Mouse (Mus musculus) mouse trophoblast stem cell (cell line): ENCODE data around the gene Thrb.

Experiments
- in situ Hi-C, 2 experiments: fragments of 300-500 bp; cut with MseI, MboI; formaldehyde crosslinking; loops; 2 replicates in 1 of 2; 3 replicates in 1 of 2; pipeline ENCODE4 v1.15.1; 2025

Gene Thrb

GRCm38 (mm10) chr14:17774404-17774803, 114.3 kb downstream of the Thrb start:
- in situ Hi-C loops, result no loop called here

GRCm38 (mm10) chr14:17781921-17782320, 121.9 kb downstream of the Thrb start:
- in situ Hi-C loops, result no loop called here

- in situ Hi-C loops, result no loop called here
These were observed 124.2 kb downstream of the Thrb start for GRCm38 (mm10) chr14:17784207-17784806.

GRCm38 (mm10) chr14:17785370-17785769, 125.3 kb downstream of the Thrb start:
- in situ Hi-C loops, result no loop called here

GRCm38 (mm10) chr14:17786249-17786648, 126.2 kb downstream of the Thrb start:
- in situ Hi-C loops, result no loop called here

GRCm38 (mm10) chr14:17803934-17804602, 144.0 kb downstream of the Thrb start:
- in situ Hi-C loops, result no loop called here

- in situ Hi-C loops, result no loop called here
These were observed 151.0 kb downstream of the Thrb start for GRCm38 (mm10) chr14:17811051-17811450.

GRCm38 (mm10) chr14:17812414-17812813, 152.4 kb downstream of the Thrb start:
- in situ Hi-C loops, result no loop called here

GRCm38 (mm10) chr14:17815103-17815502, 155.0 kb downstream of the Thrb start:
- in situ Hi-C loops, result no loop called here

- in situ Hi-C loops, result no loop called here
These were observed 158.0 kb downstream of the Thrb start for GRCm38 (mm10) chr14:17818086-17818485.

GRCm38 (mm10) chr14:17822754-17823153, 162.7 kb downstream of the Thrb start:
- in situ Hi-C loops, result no loop called here

GRCm38 (mm10) chr14:17827401-17827800, 167.3 kb downstream of the Thrb start:
- in situ Hi-C loops, result no loop called here

GRCm38 (mm10) chr14:17835738-17836137, 175.7 kb downstream of the Thrb start:
- in situ Hi-C loops, result no loop called here

- in situ Hi-C loops, result no loop called here
These were observed 176.7 kb downstream of the Thrb start for GRCm38 (mm10) chr14:17836766-17837165.

GRCm38 (mm10) chr14:17845003-17845697, 185.1 kb downstream of the Thrb start:
- in situ Hi-C loops, result no loop called here

GRCm38 (mm10) chr14:17845871-17846270, 185.8 kb downstream of the Thrb start:
- in situ Hi-C loops, result no loop called here

- in situ Hi-C loops, result no loop called here
These were observed 186.6 kb downstream of the Thrb start for GRCm38 (mm10) chr14:17846700-17847099.

GRCm38 (mm10) chr14:17847211-17847610, 187.2 kb downstream of the Thrb start:
- in situ Hi-C loops, result no loop called here

- in situ Hi-C loops, result no loop called here
These were observed 190.3 kb downstream of the Thrb start for GRCm38 (mm10) chr14:17850355-17850754.

- in situ Hi-C loops, result no loop called here
These were observed 192.2 kb downstream of the Thrb start for GRCm38 (mm10) chr14:17852236-17852635.

- in situ Hi-C loops, result no loop called here
These were observed 199.8 kb downstream of the Thrb start for GRCm38 (mm10) chr14:17859790-17860385.

- in situ Hi-C loops, result no loop called here
These were observed 202.6 kb downstream of the Thrb start for GRCm38 (mm10) chr14:17862651-17863050.
